Mouse (Mus musculus) C2C12 (cell line): ENCODE measurements around the gene Capn1. TPM values are rescaled to one million over a fixed set of nuclear protein-coding genes. Genes with fewer than 3 reads are reported as not detected.
"Not testable (repeated sequence)": the region's sequence is repeated elsewhere in the genome, so short reads cannot be mapped to it uniquely, and the experiment has no call there.

ENCODE experiments used
- H3K27me3 ChIP-seq: one replicate; pipeline ENCODE4 v1.6.1; 2011; ENCODE audit not compliant: control insufficient read depth, insufficient read depth, insufficient read length
- H3K36me3 ChIP-seq: one replicate; pipeline ENCODE4 v1.6.1; 2011; ENCODE audit not compliant: control insufficient read depth, insufficient read depth
- H3K4me3 ChIP-seq: one replicate; pipeline ENCODE4 v1.5.1; 2011; ENCODE audit warnings: mild to moderate bottlenecking, control low read depth; ENCODE audit not compliant: poor library complexity, insufficient read depth, severe bottlenecking
- H3K79me2 ChIP-seq: one replicate; pipeline ENCODE4 v1.6.1; 2011; ENCODE audit not compliant: control insufficient read depth, insufficient read depth
- H3K79me3 ChIP-seq: one replicate; pipeline ENCODE4 v1.6.1; 2011; ENCODE audit warnings: low read depth, control low read depth
- H3ac ChIP-seq: one replicate; pipeline ENCODE3; 2011; ENCODE audit warnings: low read depth; ENCODE audit not compliant: control insufficient read depth, insufficient read length
- CEBPB ChIP-seq: IDR thresholded peaks from one replicate; pipeline ENCODE4 v1.6.1; 2011; ENCODE audit warnings: low read depth, mild to moderate bottlenecking, control low read depth, moderate library complexity
- CTCF ChIP-seq: IDR thresholded peaks from one replicate; pipeline ENCODE4 v1.5.1; 2011; ENCODE audit not compliant: control insufficient read depth, insufficient read depth, insufficient read length
- FOSL1 ChIP-seq: IDR thresholded peaks from one replicate; pipeline ENCODE4 v1.8.0; 2011; ENCODE audit warnings: mild to moderate bottlenecking, low read length; ENCODE audit not compliant: poor library complexity, insufficient read depth, severe bottlenecking
- MAX ChIP-seq: IDR thresholded peaks from one replicate; pipeline ENCODE4 v1.6.1; 2011; ENCODE audit warnings: mild to moderate bottlenecking, control low read depth
- MYOD1 ChIP-seq: IDR thresholded peaks from one replicate; pipeline ENCODE4 v1.6.1; 2011; ENCODE audit warnings: low read depth; ENCODE audit not compliant: control insufficient read depth, insufficient read length
- MYOG ChIP-seq: IDR thresholded peaks from one replicate; pipeline ENCODE4 v1.6.1; 2011; ENCODE audit not compliant: control insufficient read depth, insufficient read length; ENCODE audit errors: extremely low read depth
- USF1 ChIP-seq: IDR thresholded peaks from one replicate; pipeline ENCODE4 v1.6.1; 2011; ENCODE audit warnings: low read depth, mild to moderate bottlenecking, control low read depth, moderate library complexity
- polyA plus RNA-seq: library from polyadenylated mRNA; unstranded; fragments of >200 nt; fragmentation: generic; extraction: Trizol; gene quantifications from one replicate; pipeline ENCODE4 v1.2.1, GENCODE M21; 2012; ENCODE audit warnings: missing spikeins

The Capn1 gene
- polyA plus RNA-seq, 1 experiment, result 36.9 TPM

DNA sequence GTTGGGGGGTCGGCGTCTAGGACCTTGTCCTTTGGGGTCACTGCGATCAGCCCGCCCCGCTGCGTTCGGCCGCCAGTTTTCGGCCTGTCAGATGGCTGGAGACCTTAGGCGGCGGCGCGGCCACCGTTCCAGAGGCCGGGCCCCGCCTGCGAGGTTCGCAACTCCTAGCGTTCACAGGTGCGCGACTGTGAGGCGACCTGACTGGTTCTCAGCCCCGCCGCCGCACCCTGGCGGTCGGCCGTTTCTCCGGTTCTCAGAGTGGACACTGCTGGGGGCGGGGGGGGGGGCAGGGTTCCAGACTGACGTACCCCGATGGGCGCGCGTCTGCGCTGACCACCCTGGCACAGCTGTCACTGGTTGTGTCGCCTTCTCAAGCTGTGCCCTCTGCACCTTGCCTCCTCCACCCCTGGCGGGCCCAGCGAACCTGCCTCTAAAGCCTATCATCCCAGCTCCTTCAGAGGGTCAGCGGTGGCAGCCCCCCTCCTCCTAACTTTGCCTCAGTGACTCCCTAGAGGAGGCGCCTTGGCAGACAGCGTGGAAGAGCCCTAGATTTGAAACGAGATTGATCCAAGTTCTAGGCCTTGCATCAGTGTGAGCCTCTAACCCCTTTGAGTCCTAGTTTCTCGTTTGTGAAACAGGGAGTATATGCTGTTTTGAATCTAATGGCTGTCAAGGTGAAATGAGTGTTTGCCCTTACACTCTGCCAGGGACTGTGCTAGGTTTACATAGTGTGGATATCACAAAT is 31.6 kb upstream of the Capn1 start:
- peaks cover 14% of the 10 kb centered on the region for H3K79me3 ChIP-seq
- H3ac ChIP-seq, result peak overlapping the region; percentile 96
- H3K79me2 ChIP-seq, result peaks cover 20% of the 10 kb centered on the region
- H3K27me3 ChIP-seq, result no peaks in the 10 kb centered on the region
- peak overlapping the region; percentile 87 for H3K4me3 ChIP-seq
- no peak for TF ChIP-seq CEBPB
- TF ChIP-seq MYOD1, result no peak
- no peak for TF ChIP-seq CTCF
- no peak for TF ChIP-seq MYOG
- no peak for TF ChIP-seq USF1
- no peak for TF ChIP-seq FOSL1
- no peak for TF ChIP-seq MAX
- peaks cover 41% of the 10 kb centered on the region for H3K36me3 ChIP-seq

GRCm38 (mm10) chr19:6046294-6047153 is 30.8 kb upstream of the Capn1 start, which contains the start of gene Syvn1:
Syvn1 (plus strand) TSS chr19:6046576.
- peaks cover 33% of the 10 kb centered on the region for H3K36me3 ChIP-seq
- TF ChIP-seq MAX (no peak), CEBPB (no peak), CTCF (no peak), MYOD1 (no peak), FOSL1 (no peak), MYOG (no peak), USF1 (no peak)
- no peaks in the 10 kb centered on the region for H3K27me3 ChIP-seq
- peaks cover 14% of the 10 kb centered on the region for H3K79me3 ChIP-seq
- peaks cover 20% of the 10 kb centered on the region for H3K79me2 ChIP-seq
- H3K4me3 ChIP-seq, result peak within 1 kb of the TSS; percentile 87
- peak within 1 kb of the TSS; percentile 96 for H3ac ChIP-seq

GRCm38 (mm10) chr19:6045366-6046293 is 29.9 kb upstream of the Capn1 start:
- peaks cover 25% of the 10 kb centered on the region for H3K36me3 ChIP-seq
- H3K79me2 ChIP-seq, result peaks cover 20% of the 10 kb centered on the region
- TF ChIP-seq CTCF (no peak), MYOD1 (no peak), MYOG (no peak), MAX (no peak), FOSL1 (no peak), USF1 (no peak), CEBPB (no peak)
- no peaks in the 10 kb centered on the region for H3K27me3 ChIP-seq
- peak overlapping the region; percentile 87 for H3K4me3 ChIP-seq
- H3K79me3 ChIP-seq, result peaks cover 14% of the 10 kb centered on the region
- peak overlapping the region; percentile 58 for H3ac ChIP-seq

DNA sequence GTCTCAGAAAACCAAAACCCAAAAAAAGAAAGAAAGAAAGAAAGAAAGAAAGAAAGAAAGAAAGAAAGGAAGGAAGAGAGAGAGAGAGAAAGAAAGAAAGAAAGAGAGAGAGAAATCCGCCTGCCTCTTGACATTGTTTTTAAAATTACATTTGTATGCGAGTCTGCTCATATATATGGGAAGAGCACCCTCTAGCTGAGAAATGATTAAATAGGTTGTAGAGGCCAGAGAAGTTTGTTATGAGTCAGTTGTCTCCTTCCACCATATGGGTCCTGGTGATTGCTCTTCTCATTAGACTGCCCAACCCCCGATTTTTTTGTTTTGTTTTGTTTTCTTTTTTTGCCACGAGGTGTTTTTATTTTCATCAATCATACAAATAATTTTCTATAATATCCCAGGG is 28.4 kb upstream of the Capn1 start:
- not testable (repeated sequence) for H3K4me3 ChIP-seq, H3K36me3 ChIP-seq, H3K27me3 ChIP-seq, H3ac ChIP-seq
- H3K79me3 ChIP-seq, result peaks cover 12% of the 10 kb centered on the region
- H3K79me2 ChIP-seq, result peaks cover 20% of the 10 kb centered on the region

- no peaks in the 10 kb centered on the region for H3K27me3 ChIP-seq
- H3K4me3 ChIP-seq, result no peak overlapping the region
- peaks cover 4% of the 10 kb centered on the region for H3K79me2 ChIP-seq
- no peaks in the 10 kb centered on the region for H3K36me3 ChIP-seq
- TF ChIP-seq CTCF (no peak), FOSL1 (no peak), CEBPB (no peak), USF1 (no peak), MAX (no peak), MYOD1 (no peak), MYOG (no peak)
- no peak overlapping the region for H3ac ChIP-seq
- H3K79me3 ChIP-seq, result peaks cover under 1% of the 10 kb centered on the region
Observed at GRCm38 (mm10) chr19:6042293-6042692, 26.6 kb upstream of the Capn1 start.
